Mouse (Mus musculus) macrophage (primary cell): ENCODE measurements around the gene Uchl4. TPM values are rescaled to one million over a fixed set of nuclear protein-coding genes. Genes with fewer than 3 reads are reported as not detected.

Experiments
- H3K27ac ChIP-seq: fragments of 350-480 bp; formaldehyde crosslinking; 2 replicates; pipeline ENCODE4 v1.9.0; 2021
- H3K36me3 ChIP-seq: fragments of 350-480 bp; formaldehyde crosslinking; 2 replicates; pipeline ENCODE4 v1.9.0; 2021; ENCODE audit errors: inconsistent target
- H3K4me3 ChIP-seq: fragments of 350-480 bp; formaldehyde crosslinking; 2 replicates; pipeline ENCODE4 v1.9.0; 2021; ENCODE audit errors: inconsistent target
- H3K79me2 ChIP-seq: fragments of 350-480 bp; formaldehyde crosslinking; 2 replicates; pipeline ENCODE4 v1.9.0; 2021; ENCODE audit errors: inconsistent target
- WGBS: methylation state at CpG from one replicate; pipeline ENCODE4 v1.1.7; 2026; ENCODE audit warnings: inconsistent platforms; ENCODE audit not compliant: missing documents; 5-methylcytosine and 5-hydroxymethylcytosine counted together
- polyA plus RNA-seq: library from polyadenylated mRNA; stranded (reverse); fragments of 250-400 nt; gene quantifications from 3 replicates; pipeline ENCODE4 v1.2.4, GENCODE M21; 2018; ENCODE audit warnings: inconsistent platforms

The Uchl4 gene
- polyA plus RNA-seq, 1 experiment from 2014 or later = 0.13 TPM

- Histone ChIP-seq H3K4me3 (no peak overlapping the region), H3K79me2 (peaks cover 99% of the 10 kb centered on the region), H3K27ac (no peak overlapping the region), H3K36me3 (no peaks in the 10 kb centered on the region)
- WGBS = 100% methylated on average over 1 of the region's 1 CpGs
These were observed 15.7 kb upstream of the Uchl4 start for GRCm38 (mm10) chr9:64219305-64219704.

- peaks cover 99% of the 10 kb centered on the region for H3K79me2 ChIP-seq
- WGBS = 97% methylated on average over 9 of the region's 10 CpGs
- no peak overlapping the region for H3K4me3 ChIP-seq
- H3K27ac ChIP-seq = no peak overlapping the region
- no peaks in the 10 kb centered on the region for H3K36me3 ChIP-seq
These were observed 15.1 kb upstream of the Uchl4 start for GRCm38 (mm10) chr9:64219772-64220420.

GRCm38 (mm10) chr9:64220603-64221002, 14.4 kb upstream of the Uchl4 start:
- Histone ChIP-seq H3K79me2 (peaks cover 99% of the 10 kb centered on the region), H3K36me3 (no peaks in the 10 kb centered on the region), H3K4me3 (no peak overlapping the region), H3K27ac (no peak overlapping the region)
- WGBS = 92% methylated on average over 1 of the region's 1 CpGs

- Histone ChIP-seq H3K4me3 (no peak overlapping the region), H3K36me3 (no peaks in the 10 kb centered on the region), H3K79me2 (peaks cover 99% of the 10 kb centered on the region), H3K27ac (no peak overlapping the region)
- 100% methylated on average over 1 of the region's 4 CpGs for WGBS
These were observed 13.5 kb upstream of the Uchl4 start for GRCm38 (mm10) chr9:64221480-64221879.

GRCm38 (mm10) chr9:64222098-64222497, 12.9 kb upstream of the Uchl4 start:
- WGBS = 4% methylated on average over 2 of the region's 2 CpGs
- H3K27ac ChIP-seq = peak overlapping the region; percentile 24; the same call in 1 of the 2 replicates
- no peak overlapping the region for H3K4me3 ChIP-seq
- H3K79me2 ChIP-seq = peaks cover 99% of the 10 kb centered on the region
- no peaks in the 10 kb centered on the region for H3K36me3 ChIP-seq

- H3K79me2 ChIP-seq = peaks cover 99% of the 10 kb centered on the region
- no peak overlapping the region for H3K27ac ChIP-seq
- H3K36me3 ChIP-seq = no peaks in the 10 kb centered on the region
- H3K4me3 ChIP-seq = no peak overlapping the region
These were observed 9.2 kb upstream of the Uchl4 start for GRCm38 (mm10) chr9:64225805-64226204.

- Histone ChIP-seq H3K36me3 (no peaks in the 10 kb centered on the region), H3K79me2 (peaks cover 100% of the 10 kb centered on the region), H3K4me3 (no peak overlapping the region; the same call in 1 of the 2 replicates), H3K27ac (peak overlapping the region; percentile 13; the same call in 1 of the 2 replicates)
- 3% methylated on average over 12 of the region's 12 CpGs for WGBS
These were observed 7.3 kb upstream of the Uchl4 start for GRCm38 (mm10) chr9:64227736-64228135.

- Histone ChIP-seq H3K4me3 (no peak overlapping the region), H3K27ac (no peak overlapping the region), H3K36me3 (no peaks in the 10 kb centered on the region), H3K79me2 (peaks cover 100% of the 10 kb centered on the region)
These were observed 6.0 kb upstream of the Uchl4 start for GRCm38 (mm10) chr9:64228972-64229371.

- no peak overlapping the region for H3K27ac ChIP-seq
- H3K79me2 ChIP-seq = peaks cover 100% of the 10 kb centered on the region
- no peak overlapping the region for H3K4me3 ChIP-seq
- 89% methylated on average over 5 of the region's 5 CpGs for WGBS
- peaks cover 8% of the 10 kb centered on the region; the same call in 1 of the 2 replicates for H3K36me3 ChIP-seq
These were observed 3.8 kb upstream of the Uchl4 start for GRCm38 (mm10) chr9:64231171-64231570.

GRCm38 (mm10) chr9:64231674-64232073, 3.3 kb upstream of the Uchl4 start:
- peaks cover 8% of the 10 kb centered on the region; the same call in 1 of the 2 replicates for H3K36me3 ChIP-seq
- peaks cover 99% of the 10 kb centered on the region for H3K79me2 ChIP-seq
- 95% methylated on average over 3 of the region's 3 CpGs for WGBS
- no peak overlapping the region for H3K27ac ChIP-seq
- no peak overlapping the region for H3K4me3 ChIP-seq

GRCm38 (mm10) chr9:64232257-64232957, 2.6 kb upstream of the Uchl4 start:
- peaks cover 8% of the 10 kb centered on the region; the same call in 1 of the 2 replicates for H3K36me3 ChIP-seq
- H3K79me2 ChIP-seq = peaks cover 92% of the 10 kb centered on the region
- no peak overlapping the region for H3K27ac ChIP-seq
- no peak overlapping the region for H3K4me3 ChIP-seq
- 98% methylated on average over 9 of the region's 9 CpGs for WGBS

- no peak overlapping the region for H3K27ac ChIP-seq
- 91% methylated on average over 5 of the region's 5 CpGs for WGBS
- H3K79me2 ChIP-seq = peaks cover 85% of the 10 kb centered on the region
- H3K4me3 ChIP-seq = no peak overlapping the region
- peaks cover 8% of the 10 kb centered on the region; the same call in 1 of the 2 replicates for H3K36me3 ChIP-seq
These were observed 1.3 kb upstream of the Uchl4 start for GRCm38 (mm10) chr9:64233656-64234055.

GRCm38 (mm10) chr9:64236056-64236455, 1.1 kb downstream of the Uchl4 start:
- Histone ChIP-seq H3K79me2 (peaks cover 85% of the 10 kb centered on the region), H3K4me3 (no peak overlapping the region), H3K36me3 (peaks cover 8% of the 10 kb centered on the region; the same call in 1 of the 2 replicates), H3K27ac (no peak overlapping the region)
- WGBS = 95% methylated on average over 7 of the region's 7 CpGs

GRCm38 (mm10) chr9:64240116-64240515, 5.1 kb downstream of the Uchl4 start:
- Histone ChIP-seq H3K4me3 (no peak overlapping the region), H3K79me2 (peaks cover 85% of the 10 kb centered on the region), H3K27ac (no peak overlapping the region), H3K36me3 (no peaks in the 10 kb centered on the region)
- 78% methylated on average over 2 of the region's 2 CpGs for WGBS

- Histone ChIP-seq H3K27ac (no peak overlapping the region), H3K79me2 (peaks cover 85% of the 10 kb centered on the region), H3K36me3 (0 out of 2 replicates have a peak, but pooled peaks cover 5% of the 10 kb centered on the region), H3K4me3 (no peak overlapping the region)
- WGBS = 76% methylated on average over 7 of the region's 8 CpGs
These were observed 5.7 kb downstream of the Uchl4 start for GRCm38 (mm10) chr9:64240681-64241080.
